Mouse (Mus musculus): ENCODE results near the gene Gm10490. TPM values are rescaled to one million over a fixed set of nuclear protein-coding genes. Genes with fewer than 3 reads are reported as not detected.

Gene Gm10490
- polyA plus RNA-seq, 1 experiment: not detected

- Histone ChIP-seq H3K4me1 (ENCODE audit: control insufficient read depth, insufficient read depth, low read length) (no peaks in the 10 kb centered on the region), H3K4me3 (ENCODE audit: insufficient read depth, low read length) (peak within 1 kb of the TSS; percentile 92), H3K27ac (ENCODE audit: insufficient read depth, low read length) (peak within 1 kb of the TSS; percentile 64)
- TF ChIP-seq CTCF (IDR thresholded peaks at IDR 0.05; ENCODE audit: extremely low read depth, insufficient read depth, low read length) (no peak), POLR2A (IDR thresholded peaks at IDR 0.05; ENCODE audit: extremely low read depth, insufficient read depth, low read length) (peak; percentile 53; the same call in 1 of the 2 replicates)
These were observed 10.4 kb downstream of the Gm10490 start, which contains the start of gene Pcsk1n for GRCm38 (mm10) chrX:7919601-7920383. TSS of gene Pcsk1n (plus strand) at chrX:7919822.

- Histone ChIP-seq H3K4me3 (ENCODE audit: insufficient read depth, low read length) (peak overlapping the region; percentile 92), H3K4me1 (ENCODE audit: control insufficient read depth, insufficient read depth, low read length) (no peaks in the 10 kb centered on the region), H3K27ac (ENCODE audit: insufficient read depth, low read length) (no peak overlapping the region)
- TF ChIP-seq CTCF (IDR thresholded peaks at IDR 0.05; ENCODE audit: extremely low read depth, insufficient read depth, low read length) (no peak), POLR2A (IDR thresholded peaks at IDR 0.05; ENCODE audit: extremely low read depth, insufficient read depth, low read length) (no peak)
These were observed 12.7 kb downstream of the Gm10490 start for GRCm38 (mm10) chrX:7922032-7922431.

GRCm38 (mm10) chrX:7926266-7926665 lies 16.9 kb downstream of the Gm10490 start:
- Histone ChIP-seq H3K27ac (ENCODE audit: insufficient read depth, low read length) (no peak overlapping the region), H3K4me3 (ENCODE audit: insufficient read depth, low read length) (no peak overlapping the region), H3K4me1 (ENCODE audit: control insufficient read depth, insufficient read depth, low read length) (no peaks in the 10 kb centered on the region)
- TF ChIP-seq CTCF (IDR thresholded peaks at IDR 0.05; ENCODE audit: extremely low read depth, insufficient read depth, low read length) (no peak), POLR2A (IDR thresholded peaks at IDR 0.05; ENCODE audit: extremely low read depth, insufficient read depth, low read length) (no peak)

- no peak overlapping the region for H3K27ac ChIP-seq (ENCODE audit: insufficient read depth, low read length)
- no peaks in the 10 kb centered on the region for H3K4me1 ChIP-seq (ENCODE audit: control insufficient read depth, insufficient read depth, low read length)
- TF ChIP-seq POLR2A (IDR thresholded peaks at IDR 0.05; ENCODE audit: extremely low read depth, insufficient read depth, low read length) (no peak), CTCF (IDR thresholded peaks at IDR 0.05; ENCODE audit: extremely low read depth, insufficient read depth, low read length) (no peak)
- no peak overlapping the region for H3K4me3 ChIP-seq (ENCODE audit: insufficient read depth, low read length)
These were observed 17.8 kb downstream of the Gm10490 start for GRCm38 (mm10) chrX:7927116-7927515.

- Histone ChIP-seq H3K4me3 (ENCODE audit: insufficient read depth, low read length) (no peak within 1 kb of the TSS), H3K4me1 (ENCODE audit: control insufficient read depth, insufficient read depth, low read length) (no peaks in the 10 kb centered on the region)
- no peak for TF ChIP-seq CTCF (IDR thresholded peaks at IDR 0.05; ENCODE audit: extremely low read depth, insufficient read depth, low read length)
- TF ChIP-seq POLR2A (IDR thresholded peaks at IDR 0.05; ENCODE audit: extremely low read depth, insufficient read depth, low read length): no peak
These were observed 19.0 kb downstream of the Gm10490 start, which contains the start of gene Eras for GRCm38 (mm10) chrX:7928270-7928790. TSS of gene Eras (minus strand) at chrX:7928607.

GRCm38 (mm10) chrX:7936874-7937273 lies 27.5 kb downstream of the Gm10490 start:
- Histone ChIP-seq H3K4me1 (ENCODE audit: control insufficient read depth, insufficient read depth, low read length) (no peaks in the 10 kb centered on the region), H3K27ac (ENCODE audit: insufficient read depth, low read length) (no peak overlapping the region), H3K4me3 (ENCODE audit: insufficient read depth, low read length) (no peak overlapping the region)
- TF ChIP-seq POLR2A (IDR thresholded peaks at IDR 0.05; ENCODE audit: extremely low read depth, insufficient read depth, low read length) (no peak), CTCF (IDR thresholded peaks at IDR 0.05; ENCODE audit: extremely low read depth, insufficient read depth, low read length) (no peak)

More at GRCm38 (mm10) chrX:7928270-7928790, 19.0 kb downstream of the Gm10490 start, which contains the start of gene Eras:
- H3K27ac ChIP-seq (ENCODE audit: insufficient read depth, low read length): no peak within 1 kb of the TSS

- TF ChIP-seq CTCF (IDR thresholded peaks at IDR 0.05; ENCODE audit: extremely low read depth, insufficient read depth, low read length) (no peak), POLR2A (IDR thresholded peaks at IDR 0.05; ENCODE audit: extremely low read depth, insufficient read depth, low read length) (no peak)
- Histone ChIP-seq H3K27ac (ENCODE audit: insufficient read depth, low read length) (no peak overlapping the region), H3K4me1 (ENCODE audit: control insufficient read depth, insufficient read depth, low read length) (no peaks in the 10 kb centered on the region), H3K4me3 (ENCODE audit: insufficient read depth, low read length) (no peak overlapping the region)
These were observed 28.3 kb downstream of the Gm10490 start for GRCm38 (mm10) chrX:7937667-7938066.

GRCm38 (mm10) chrX:7945618-7946017 lies 36.3 kb downstream of the Gm10490 start:
- H3K4me1 ChIP-seq (ENCODE audit: control insufficient read depth, insufficient read depth, low read length): 0 out of 2 replicates have a peak, but pooled peaks cover 2% of the 10 kb centered on the region
- H3K27ac ChIP-seq (ENCODE audit: insufficient read depth, low read length): no peak overlapping the region
- TF ChIP-seq POLR2A (IDR thresholded peaks at IDR 0.05; ENCODE audit: extremely low read depth, insufficient read depth, low read length) (no peak), CTCF (IDR thresholded peaks at IDR 0.05; ENCODE audit: extremely low read depth, insufficient read depth, low read length) (no peak)
- no peak overlapping the region for H3K4me3 ChIP-seq (ENCODE audit: insufficient read depth, low read length)

GRCm38 (mm10) chrX:7947108-7947899 lies 38.0 kb downstream of the Gm10490 start, which contains the start of gene Hdac6:
TSS of gene Hdac6 (minus strand) at chrX:7947889.
- Histone ChIP-seq H3K4me1 (ENCODE audit: control insufficient read depth, insufficient read depth, low read length) (0 out of 2 replicates have a peak, but pooled peaks cover 2% of the 10 kb centered on the region), H3K27ac (ENCODE audit: insufficient read depth, low read length) (peak within 1 kb of the TSS; percentile 38; the same call in 1 of the 2 replicates), H3K4me3 (ENCODE audit: insufficient read depth, low read length) (peak within 1 kb of the TSS; percentile 48)
- no peak for TF ChIP-seq CTCF (IDR thresholded peaks at IDR 0.05; ENCODE audit: extremely low read depth, insufficient read depth, low read length)
- TF ChIP-seq POLR2A (IDR thresholded peaks at IDR 0.05; ENCODE audit: extremely low read depth, insufficient read depth, low read length): peak; percentile 56; the same call in 1 of the 2 replicates
